Mouse (Mus musculus) megakaryocyte, embryonic 14.5 days (primary cell): ENCODE measurements around the gene Eme1. TPM values are rescaled to one million over a fixed set of nuclear protein-coding genes. Genes with fewer than 3 reads are reported as not detected.
A peak's percentile ranks its signal among the peaks of the same experiment; 100 is the strongest.

Experiments used
- H3K27me3 ChIP-seq: replicated peaks from 2 replicates; pipeline ENCODE3; 2012; ENCODE audit warnings: inconsistent platforms
- H3K36me3 ChIP-seq: replicated peaks from 2 replicates; pipeline ENCODE3; 2012; ENCODE audit warnings: low read length, inconsistent platforms, mixed read lengths
- H3K4me1 ChIP-seq: 2 replicates; pipeline ENCODE4 v1.6.1; 2012; ENCODE audit warnings: inconsistent platforms
- H3K4me3 ChIP-seq: replicated peaks from 2 replicates; pipeline ENCODE3; 2012; ENCODE audit warnings: moderate library complexity, mild to moderate bottlenecking, inconsistent platforms
- H3K9me3 ChIP-seq: 2 replicates; pipeline ENCODE4 v1.6.1; 2012; ENCODE audit warnings: inconsistent platforms
- FLI1 ChIP-seq: IDR thresholded peaks from 2 replicates; pipeline ENCODE4 v1.6.1; 2012; ENCODE audit warnings: low read length, inconsistent platforms, mixed read lengths
- GATA1 ChIP-seq: IDR thresholded peaks from 3 replicates; pipeline ENCODE4 v1.6.1; 2012; ENCODE audit warnings: mixed read lengths, low read length, inconsistent platforms, borderline replicate concordance
- polyA plus RNA-seq: library from polyadenylated mRNA; stranded (reverse); fragments of >175 nt; gene quantifications from 2 replicates; pipeline ENCODE4 v1.2.3, GENCODE M21; 2012; ENCODE audit warnings: low replicate concordance; ENCODE audit not compliant: insufficient read depth

Gene Eme1
- polyA plus RNA-seq, 1 experiment: 6.0 TPM

DNA sequence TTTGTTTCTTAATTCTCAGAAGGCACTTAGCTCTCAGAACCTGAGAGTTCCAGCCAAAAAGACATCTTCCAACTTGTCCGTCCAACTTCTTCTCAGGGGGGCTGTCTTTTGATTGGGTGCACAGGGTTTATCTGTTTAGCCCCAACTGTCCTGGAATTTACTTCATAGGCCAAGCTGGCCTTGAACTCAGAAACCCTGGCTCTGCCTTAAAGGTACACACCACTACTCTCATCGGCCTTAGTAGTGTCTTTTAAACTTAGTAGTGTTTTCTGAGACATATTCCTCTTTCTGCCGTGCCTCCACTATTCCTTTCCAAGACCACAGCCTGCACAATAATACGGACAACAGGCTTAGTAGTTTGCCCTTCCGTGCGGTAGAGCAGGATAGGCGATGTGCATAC is 53.3 kb downstream of the Eme1 start:
- TF ChIP-seq GATA1 (no peak), FLI1 (no peak)
- no peaks in the 10 kb centered on the region for H3K9me3 ChIP-seq

DNA sequence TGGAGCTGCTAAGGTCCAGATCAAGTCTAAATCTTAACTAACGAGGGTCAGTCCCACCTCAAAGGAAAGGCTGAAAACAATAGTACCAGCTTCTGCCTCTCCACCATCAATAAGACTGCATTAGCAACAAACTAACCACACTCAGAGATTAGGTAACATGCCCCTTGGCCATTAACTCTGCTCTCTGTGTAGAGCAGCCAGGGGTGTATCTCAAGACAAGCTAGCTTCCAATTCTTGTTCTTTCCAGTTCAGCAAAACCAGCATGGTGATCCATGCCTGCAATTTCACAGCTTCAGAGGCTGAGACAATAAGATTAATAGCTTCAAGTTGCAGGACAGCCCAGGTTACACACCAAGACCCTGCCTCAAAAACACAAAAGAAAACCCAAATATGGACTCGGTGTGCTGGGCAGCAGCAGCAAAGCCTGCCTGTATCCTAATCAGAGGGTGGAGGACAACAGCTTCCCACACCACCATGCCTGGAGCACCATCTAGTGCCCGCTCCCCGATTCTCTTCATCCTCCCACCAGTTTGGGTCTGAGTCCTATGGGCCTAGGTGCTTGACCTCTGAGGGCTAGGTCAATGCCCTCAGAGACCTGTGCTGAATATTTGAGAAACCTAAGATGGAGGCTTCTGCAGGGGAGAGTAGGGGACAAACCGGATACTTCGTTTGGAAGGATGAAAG is 55.2 kb downstream of the Eme1 start:
- no peak overlapping the region for H3K4me3 ChIP-seq
- H3K27me3 ChIP-seq: peaks cover 4% of the 10 kb centered on the region

More for the DNA sequence above, 53.3 kb downstream of the Eme1 start:
- Histone ChIP-seq H3K4me1 (peaks cover 54% of the 10 kb centered on the region), H3K36me3 (no peaks in the 10 kb centered on the region), H3K4me3 (peak overlapping the region; percentile 92), H3K27me3 (peaks cover 4% of the 10 kb centered on the region)

DNA sequence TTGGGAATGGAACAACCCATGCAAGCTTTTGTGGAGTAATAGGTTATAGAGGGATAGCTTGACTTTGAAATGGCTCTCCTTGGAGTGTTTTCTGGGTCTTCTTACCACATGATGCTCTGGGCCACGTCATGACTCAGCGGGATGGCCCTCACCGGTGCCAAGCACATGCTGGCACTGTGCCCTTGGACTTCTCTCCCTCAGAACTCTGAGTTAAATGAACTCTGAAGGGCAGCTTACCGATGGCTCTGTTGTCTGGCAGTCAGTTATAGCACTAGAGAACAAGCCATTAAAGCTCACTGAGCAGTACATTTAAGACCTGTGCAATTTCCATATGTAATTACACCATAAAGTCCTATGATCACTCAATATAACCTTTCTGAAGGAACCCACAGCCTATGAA is 56.4 kb downstream of the Eme1 start:
- Histone ChIP-seq H3K4me1 (peaks cover 58% of the 10 kb centered on the region), H3K9me3 (no peaks in the 10 kb centered on the region), H3K27me3 (peaks cover 3% of the 10 kb centered on the region), H3K36me3 (no peaks in the 10 kb centered on the region), H3K4me3 (no peak overlapping the region)
- TF ChIP-seq GATA1: no peak
- TF ChIP-seq FLI1: no peak

More for the DNA sequence above, 55.2 kb downstream of the Eme1 start:
- Histone ChIP-seq H3K36me3 (no peaks in the 10 kb centered on the region), H3K9me3 (no peaks in the 10 kb centered on the region), H3K4me1 (peaks cover 60% of the 10 kb centered on the region)
- TF ChIP-seq GATA1: no peak
- no peak for TF ChIP-seq FLI1

DNA sequence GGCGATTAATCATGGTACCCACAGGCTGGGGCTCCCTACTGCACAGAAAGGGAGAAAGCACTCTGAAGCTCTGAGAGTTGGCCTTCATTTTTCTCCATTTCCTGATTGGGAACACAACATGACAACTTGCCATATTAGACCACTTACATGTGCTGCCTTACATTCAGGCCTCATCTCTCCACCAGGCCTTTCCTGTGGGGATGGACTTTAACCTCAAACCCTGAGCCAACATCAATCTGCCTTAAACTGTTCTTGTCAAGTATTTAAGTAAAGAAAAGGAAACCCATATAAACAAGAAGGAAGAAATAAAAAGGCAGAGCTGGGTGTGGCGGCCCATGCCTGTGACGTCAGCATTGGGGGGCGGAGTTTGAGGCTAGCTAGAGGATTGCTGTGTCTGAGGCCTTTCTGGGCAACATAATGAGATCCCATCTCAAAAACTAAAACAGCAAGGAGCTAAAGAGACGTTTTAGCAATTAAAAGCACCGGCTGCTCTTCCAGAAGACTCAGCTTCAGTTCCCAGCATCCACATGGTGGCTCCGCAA is 57.4 kb downstream of the Eme1 start:
- H3K9me3 ChIP-seq: no peaks in the 10 kb centered on the region
- peaks cover 4% of the 10 kb centered on the region for H3K36me3 ChIP-seq
- no peak for TF ChIP-seq FLI1
- H3K4me1 ChIP-seq: peaks cover 55% of the 10 kb centered on the region
- no peak overlapping the region for H3K4me3 ChIP-seq
- peaks cover 2% of the 10 kb centered on the region for H3K27me3 ChIP-seq

Other genes starting within 250 kb of the Eme1 start
- not detected in 2 replicates for gene Cacna1g, start 179.8 kb downstream of the Eme1 start, polyA plus RNA-seq
- gene Spata20, start 167.8 kb downstream of the Eme1 start, polyA plus RNA-seq: not detected in 2 replicates
- gene Epn3, start 154.0 kb downstream of the Eme1 start, polyA plus RNA-seq: not detected in 2 replicates
- gene Mycbpap, start 132.2 kb downstream of the Eme1 start, polyA plus RNA-seq: not detected in 2 replicates
- 0.92 and 2.2 TPM in 2 replicates for gene Rsad1, start 104.7 kb downstream of the Eme1 start, polyA plus RNA-seq
- gene Chad, start 88.9 kb downstream of the Eme1 start, polyA plus RNA-seq: 0.45 TPM in 1 of 2 replicates, not detected in the other
- gene Acsf2, start 52.1 kb downstream of the Eme1 start, polyA plus RNA-seq: 12.9 and 26.6 TPM in 2 replicates
- gene Lrrc59, start 24.2 kb downstream of the Eme1 start, polyA plus RNA-seq: 85.5 and 96.0 TPM in 2 replicates
- 5.8 and 93.0 TPM in 2 replicates for gene Mrpl27, start 197 bp downstream of the Eme1 start, polyA plus RNA-seq
- gene Xylt2, start 23.6 kb upstream of the Eme1 start, polyA plus RNA-seq: 5.2 and 18.2 TPM in 2 replicates
- not detected in 2 replicates for gene Gm11541, start 50.5 kb upstream of the Eme1 start, polyA plus RNA-seq
- gene Cdc34b, start 87.8 kb upstream of the Eme1 start, polyA plus RNA-seq: not detected in 2 replicates
- not detected in 2 replicates for gene Tmem92, start 128.7 kb upstream of the Eme1 start, polyA plus RNA-seq